Mouse (Mus musculus): ENCODE results near the gene Polg2.

- TF ChIP-seq POLR2AphosphoS2 (IDR thresholded peaks at IDR 0.05; ENCODE audit: insufficient read length, low read depth): no peak
- TF ChIP-seq MYOG (IDR thresholded peaks at IDR 0.05; ENCODE audit: control insufficient read depth in 1 of 3, insufficient read depth in 1 of 3, insufficient read length in 2 of 3, low read depth in 2 of 3): no peak
- TF ChIP-seq MAX (IDR thresholded peaks at IDR 0.05; ENCODE audit: low read depth): no peak
- no peak for TF ChIP-seq POLR2A (IDR thresholded peaks at IDR 0.05; ENCODE audit: insufficient read length, low read depth)
- TF ChIP-seq CEBPB (IDR thresholded peaks at IDR 0.05; ENCODE audit: insufficient read depth, poor library complexity, severe bottlenecking): no peak
- no peak for TF ChIP-seq SRF (IDR thresholded peaks at IDR 0.05; ENCODE audit: control insufficient read depth, insufficient read length, low read depth)
- TF ChIP-seq E2F4 (IDR thresholded peaks at IDR 0.05; ENCODE audit: insufficient read depth): no peak
These were observed 37.8 kb upstream of the Polg2 start for GRCm38 (mm10) chr11:106817156-106817555.
